Mouse (Mus musculus) midbrain, embryonic 14.5 days (tissue): Measurements from ENCODE around the gene Slc24a2. TPM values are rescaled to one million over a fixed set of nuclear protein-coding genes. Genes with fewer than 3 reads are reported as not detected.
A peak's percentile ranks its signal among the peaks of the same experiment; 100 is the strongest.

Experiments used
- ATAC-seq: fragments of 200-750 bp; cut with Nextera tagmentation; 2 replicates; pipeline ENCODE4 v1.8.0; 2017; ENCODE audit warnings: moderate number of reproducible peaks, moderate library complexity; ENCODE audit not compliant: low FRiP score, low TSS enrichment
- DNase-seq: peaks from one replicate; pipeline ENCODE4 v3.0.0-alpha.2; 2015
- H3K27ac ChIP-seq: fragments of 300-500 bp; sonication (generic); replicated peaks from 2 replicates; pipeline ENCODE4 v1.5.1; 2014; ENCODE audit warnings: mild to moderate bottlenecking, low read depth, low read length, moderate library complexity
- H3K27me3 ChIP-seq: fragments of 300-500 bp; sonication (generic); 2 replicates; pipeline ENCODE4 v1.6.1; 2014; ENCODE audit warnings: low read length, control low read depth, mixed read lengths; ENCODE audit not compliant: control insufficient read depth, insufficient read depth
- H3K36me3 ChIP-seq: fragments of 300-500 bp; sonication (generic); 2 replicates; pipeline ENCODE4 v1.6.1; 2014; ENCODE audit warnings: low read length, control low read depth; ENCODE audit not compliant: control insufficient read depth, insufficient read depth
- H3K4me1 ChIP-seq: fragments of 300-500 bp; sonication (generic); 2 replicates; pipeline ENCODE4 v1.6.1; 2014; ENCODE audit warnings: mild to moderate bottlenecking, antibody characterized with exemption, low read length, control low read depth; ENCODE audit not compliant: control insufficient read depth, insufficient read depth
- H3K4me2 ChIP-seq: fragments of 300-500 bp; sonication (generic); 2 replicates; pipeline ENCODE4 v1.6.1; 2014; ENCODE audit warnings: mild to moderate bottlenecking, low read length, moderate library complexity
- H3K4me3 ChIP-seq: fragments of 300-500 bp; sonication (generic); replicated peaks from 2 replicates; pipeline ENCODE4 v1.5.1; 2014; ENCODE audit warnings: low read depth, low read length
- H3K9ac ChIP-seq: fragments of 300-500 bp; sonication (generic); replicated peaks from 2 replicates; pipeline ENCODE4 v1.6.1; 2014; ENCODE audit warnings: mild to moderate bottlenecking, low read length, moderate library complexity
- H3K9me3 ChIP-seq: fragments of 300-500 bp; sonication (generic); 2 replicates; pipeline ENCODE4 v1.6.1; 2016; ENCODE audit warnings: low read length, control low read depth, mixed read lengths; ENCODE audit not compliant: control insufficient read depth
- WGBS: fragments of 180-500 bp; shearing (Covaris S2); extraction: QIAGEN DNeasy Blood & Tissue Kit; methylation state at CpG from one replicate; pipeline ENCODE4 v1.1.7; 2014; 5-methylcytosine and 5-hydroxymethylcytosine counted together
- polyA plus RNA-seq: library from polyadenylated mRNA; unstranded; fragments of >200 nt; fragmentation: Nextera tagmentation; extraction: Ambion mirVana; gene quantifications from 2 replicates; pipeline ENCODE4 v1.2.1, GENCODE M21; 2014

The Slc24a2 gene
- polyA plus RNA-seq, 1 experiment from 2014 or later = 4.0 TPM

- DNase-seq = peak; percentile 46
- no peaks in the 10 kb centered on the region for H3K9me3 ChIP-seq
- no peaks in the 10 kb centered on the region for H3K27me3 ChIP-seq
- no peak overlapping the region for H3K9ac ChIP-seq
- WGBS = 74% methylated on average over 12 of the region's 12 CpGs
- 0 out of 2 replicates have a peak, but pooled peaks cover 2% of the 10 kb centered on the region for H3K4me1 ChIP-seq
- no peaks in the 10 kb centered on the region for H3K36me3 ChIP-seq
- H3K27ac ChIP-seq = no peak overlapping the region
- no peak for ATAC-seq
- no peak overlapping the region for H3K4me2 ChIP-seq
- no peak overlapping the region for H3K4me3 ChIP-seq
Observed at GRCm38 (mm10) chr4:87141590-87142365, 88.5 kb downstream of the Slc24a2 start.

- Histone ChIP-seq H3K36me3 (no peaks in the 10 kb centered on the region), H3K27ac (no peak overlapping the region)
- ATAC-seq = no peak
Observed at GRCm38 (mm10) chr4:87140901-87141300, 89.4 kb downstream of the Slc24a2 start.

GRCm38 (mm10) chr4:87132525-87132924 lies 97.8 kb downstream of the Slc24a2 start:
- H3K36me3 ChIP-seq = no peaks in the 10 kb centered on the region
- no peaks in the 10 kb centered on the region for H3K9me3 ChIP-seq
- H3K4me1 ChIP-seq = no peaks in the 10 kb centered on the region
- DNase-seq = no peak
- no peaks in the 10 kb centered on the region for H3K27me3 ChIP-seq
- H3K4me2 ChIP-seq = no peak overlapping the region
- WGBS = 87% methylated on average over 5 of the region's 5 CpGs
- H3K27ac ChIP-seq = no peak overlapping the region
- ATAC-seq = no peak
- H3K9ac ChIP-seq = no peak overlapping the region
- no peak overlapping the region for H3K4me3 ChIP-seq

More at GRCm38 (mm10) chr4:87140901-87141300, 89.4 kb downstream of the Slc24a2 start:
- H3K4me2 ChIP-seq = no peak overlapping the region
- no peak overlapping the region for H3K9ac ChIP-seq
- 0 out of 2 replicates have a peak, but pooled peaks cover 2% of the 10 kb centered on the region for H3K4me1 ChIP-seq
- DNase-seq = peak; percentile 55
- no peaks in the 10 kb centered on the region for H3K27me3 ChIP-seq
- 67% methylated on average over 3 of the region's 3 CpGs for WGBS
- no peak overlapping the region for H3K4me3 ChIP-seq
- no peaks in the 10 kb centered on the region for H3K9me3 ChIP-seq

- Histone ChIP-seq H3K4me3 (no peak overlapping the region), H3K4me2 (no peak overlapping the region), H3K9ac (no peak overlapping the region), H3K27me3 (no peaks in the 10 kb centered on the region), H3K4me1 (no peaks in the 10 kb centered on the region), H3K9me3 (no peaks in the 10 kb centered on the region), H3K27ac (no peak overlapping the region), H3K36me3 (no peaks in the 10 kb centered on the region)
- DNase-seq = no peak
- ATAC-seq = no peak
- WGBS = 70% methylated on average over 4 of the region's 4 CpGs
Observed at GRCm38 (mm10) chr4:87126756-87127155, 103.5 kb downstream of the Slc24a2 start.

GRCm38 (mm10) chr4:87119758-87120157 lies 110.5 kb downstream of the Slc24a2 start:
- no peaks in the 10 kb centered on the region for H3K27me3 ChIP-seq
- WGBS = 48% methylated on average over 4 of the region's 4 CpGs
- ATAC-seq (no peak), DNase-seq (peak; percentile 21)
- H3K9me3 ChIP-seq = no peaks in the 10 kb centered on the region
- no peak overlapping the region for H3K27ac ChIP-seq
- no peak overlapping the region for H3K4me3 ChIP-seq
- no peaks in the 10 kb centered on the region for H3K36me3 ChIP-seq
- H3K4me1 ChIP-seq = no peaks in the 10 kb centered on the region
- H3K4me2 ChIP-seq = no peak overlapping the region
- H3K9ac ChIP-seq = no peak overlapping the region

GRCm38 (mm10) chr4:87115726-87116125 lies 114.6 kb downstream of the Slc24a2 start:
- no peak overlapping the region for H3K9ac ChIP-seq
- no peak overlapping the region for H3K4me3 ChIP-seq
- no peaks in the 10 kb centered on the region for H3K9me3 ChIP-seq
- H3K36me3 ChIP-seq = no peaks in the 10 kb centered on the region
- ATAC-seq = no peak
- 47% methylated on average over 4 of the region's 4 CpGs for WGBS
- H3K27ac ChIP-seq = no peak overlapping the region
- DNase-seq = no peak
- H3K4me1 ChIP-seq = no peaks in the 10 kb centered on the region
- no peaks in the 10 kb centered on the region for H3K27me3 ChIP-seq
- H3K4me2 ChIP-seq = no peak overlapping the region

- 65% methylated on average over 8 of the region's 8 CpGs for WGBS
- ATAC-seq = peak; percentile 62; the same call in 1 of the 2 replicates
Observed at GRCm38 (mm10) chr4:87109331-87110059, 120.8 kb downstream of the Slc24a2 start.

GRCm38 (mm10) chr4:87100936-87101335 lies 129.3 kb downstream of the Slc24a2 start:
- Histone ChIP-seq H3K4me1 (no peaks in the 10 kb centered on the region), H3K27me3 (no peaks in the 10 kb centered on the region), H3K4me2 (no peak overlapping the region), H3K9me3 (no peaks in the 10 kb centered on the region), H3K4me3 (no peak overlapping the region), H3K27ac (no peak overlapping the region), H3K9ac (no peak overlapping the region), H3K36me3 (no peaks in the 10 kb centered on the region)
- DNase-seq (no peak), ATAC-seq (no peak)
- 87% methylated on average over 5 of the region's 5 CpGs for WGBS

More at GRCm38 (mm10) chr4:87109331-87110059, 120.8 kb downstream of the Slc24a2 start:
- Histone ChIP-seq H3K27ac (no peak overlapping the region; the same call in 1 of the 2 replicates), H3K9ac (no peak overlapping the region), H3K4me2 (no peak overlapping the region), H3K27me3 (no peaks in the 10 kb centered on the region), H3K9me3 (no peaks in the 10 kb centered on the region), H3K36me3 (no peaks in the 10 kb centered on the region), H3K4me1 (no peaks in the 10 kb centered on the region), H3K4me3 (no peak overlapping the region)
- DNase-seq = peak; percentile 28
